Mouse (Mus musculus): ENCODE data around the gene Cdkl5.

The Cdkl5 gene

DNA sequence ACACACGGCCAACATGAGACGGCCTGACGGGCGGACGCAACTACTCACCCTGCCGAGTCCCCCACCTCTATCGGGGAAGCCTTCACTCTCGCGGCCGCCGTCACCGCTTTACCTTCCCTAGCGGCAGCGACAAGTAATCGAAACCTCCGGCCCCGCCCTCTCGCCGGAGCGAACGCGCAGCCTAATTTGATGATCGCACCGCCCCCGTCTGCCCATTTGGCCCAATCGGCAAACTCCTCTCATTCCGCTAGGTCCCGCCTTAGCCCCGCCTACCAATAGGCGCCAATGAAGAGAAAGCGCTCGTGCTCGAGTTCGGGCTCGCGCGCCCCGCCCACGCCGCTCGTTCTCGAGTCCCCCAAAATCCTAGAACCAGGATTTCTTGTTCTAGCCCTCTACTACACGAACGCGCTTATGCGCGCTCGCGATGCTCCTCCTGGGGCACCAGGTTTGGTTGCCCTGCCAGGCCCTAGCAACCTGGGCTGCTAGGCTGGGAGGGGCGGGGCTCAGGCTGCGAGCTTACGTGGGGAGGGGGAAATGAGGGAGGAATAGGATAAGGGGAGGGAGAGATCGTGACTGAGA, at the start of gene Cdkl5:
Cdkl5 (minus strand) TSS at position 162 of the 579 bp plus-strand sequence.
- DNase-seq: peak; percentile 97

DNA sequence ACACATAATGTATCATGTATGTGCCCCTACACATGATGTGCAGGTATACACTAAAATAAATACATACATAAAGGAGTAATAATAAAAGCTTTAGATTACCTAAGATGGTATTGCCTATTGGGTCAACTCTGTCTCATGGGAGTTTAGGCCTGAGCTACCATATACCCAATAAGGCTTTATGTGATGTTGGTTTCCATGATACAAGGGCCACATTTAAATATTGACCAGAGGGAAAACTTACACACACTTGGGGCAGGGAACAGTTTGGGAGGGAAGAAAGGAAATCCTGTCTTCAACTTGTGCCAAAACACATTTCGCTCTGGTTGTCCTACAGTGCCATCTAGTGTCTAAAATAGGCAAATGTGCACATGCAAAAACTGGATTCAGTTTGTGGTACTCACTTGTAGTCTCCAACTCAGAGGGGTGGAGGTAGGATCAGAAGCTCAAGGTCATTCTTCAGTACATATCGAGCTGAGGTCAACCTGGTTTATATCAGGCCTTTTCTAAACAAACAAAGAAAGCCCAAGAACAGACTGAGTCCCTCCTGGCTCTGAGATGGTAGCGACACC, 38.8 kb upstream of the Cdkl5 start:
- DNase-seq: peak; percentile 72

DNA sequence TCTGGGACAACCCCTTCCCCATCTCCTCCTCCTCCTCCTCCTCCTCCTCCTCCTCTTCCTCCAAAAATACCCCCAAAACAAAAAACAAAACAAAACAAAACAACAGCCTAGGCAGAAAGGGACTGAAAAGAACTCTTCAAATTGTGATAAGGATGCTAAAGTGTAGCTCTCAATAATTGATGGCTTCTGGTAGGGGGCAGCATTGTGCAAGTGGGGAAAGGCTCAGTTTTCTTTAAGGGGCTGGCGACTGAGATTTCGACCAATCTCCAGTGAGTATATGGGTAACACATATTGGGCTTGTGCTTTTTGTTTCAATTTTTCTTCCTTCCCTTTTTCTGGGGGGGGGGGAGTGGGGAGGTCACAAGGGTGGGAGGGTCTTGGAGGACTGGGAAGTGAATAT, 37.9 kb upstream of the Cdkl5 start:
- DNase-seq: peak; percentile 28

DNA sequence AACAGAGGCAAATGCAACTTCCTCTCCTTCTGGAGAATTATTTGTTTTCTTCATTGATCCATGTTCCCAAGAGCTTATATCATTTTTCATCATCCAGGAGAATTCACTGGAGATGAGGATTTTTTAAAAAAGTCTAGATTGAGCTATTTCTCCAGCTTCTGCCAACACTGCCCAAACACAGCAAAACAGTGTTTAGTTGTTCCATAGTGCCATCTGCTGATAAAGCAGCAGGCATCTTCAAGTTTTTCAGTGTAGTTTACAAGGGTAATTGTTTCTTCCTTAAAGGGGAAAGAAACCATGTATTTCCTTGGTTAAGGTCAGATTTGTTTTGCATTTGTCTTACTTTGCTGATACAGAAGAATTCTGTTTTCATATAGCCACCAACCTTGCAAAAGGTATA, 35.7 kb upstream of the Cdkl5 start:
- DNase-seq: no peak

DNA sequence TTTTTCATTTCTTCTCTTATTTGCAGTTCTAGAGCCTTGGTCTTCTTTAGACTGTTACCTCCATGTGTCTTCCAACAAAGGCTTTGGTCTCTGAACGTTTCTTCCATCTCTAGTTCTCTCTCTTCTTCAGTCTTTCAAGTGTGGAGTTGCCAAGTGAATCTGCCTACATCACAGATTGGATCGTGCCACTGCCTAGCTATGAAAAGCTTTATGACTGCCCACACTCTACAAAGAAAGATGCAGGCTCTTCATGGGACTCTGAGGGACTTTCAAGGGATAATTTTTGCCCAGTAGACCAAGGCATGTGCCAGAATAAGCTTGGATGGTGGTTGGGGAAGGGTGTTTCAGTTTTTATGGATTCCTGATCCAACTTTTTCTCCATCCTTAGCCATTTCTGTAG, 30.0 kb upstream of the Cdkl5 start:
- no peak for DNase-seq

DNA sequence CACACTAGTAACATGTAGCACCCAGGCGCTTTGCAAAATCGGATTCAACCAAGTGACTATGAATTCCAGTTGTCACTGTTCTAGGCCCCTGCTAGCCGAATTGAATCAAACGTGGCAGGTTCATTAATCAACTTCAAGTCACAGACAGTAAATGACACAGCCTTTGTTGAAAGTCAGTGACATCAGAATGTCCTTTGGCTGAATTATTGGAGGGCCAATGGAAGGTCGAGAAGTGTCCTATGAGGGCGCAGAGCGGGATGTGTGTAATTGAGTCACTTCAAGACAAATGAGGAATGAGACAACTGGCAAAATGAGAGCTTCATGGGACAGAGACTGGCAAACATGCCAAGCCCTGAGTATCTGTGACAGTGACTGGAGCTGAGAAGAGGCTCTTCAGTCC, 27.0 kb upstream of the Cdkl5 start:
- peak; percentile 7 for DNase-seq

DNA sequence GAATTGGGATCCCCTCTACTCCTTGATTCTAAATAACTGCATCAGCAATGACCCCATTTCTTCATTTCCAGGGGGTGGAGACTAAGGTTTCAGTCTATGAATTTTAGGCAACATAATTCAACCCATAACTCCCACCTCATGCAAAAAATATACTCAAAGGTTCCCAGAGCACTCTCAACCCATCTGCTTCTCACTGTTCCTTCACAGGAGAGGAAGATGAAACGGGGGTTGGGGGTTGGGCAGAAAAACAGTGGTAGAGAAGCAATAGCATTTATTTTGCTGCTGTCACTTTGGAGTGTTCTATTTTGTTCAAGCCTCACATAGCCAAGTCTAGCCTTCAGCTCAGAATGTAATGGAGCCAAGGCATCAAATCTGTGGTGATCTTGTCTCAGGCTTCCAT, 23.7 kb upstream of the Cdkl5 start:
- DNase-seq: no peak

DNA sequence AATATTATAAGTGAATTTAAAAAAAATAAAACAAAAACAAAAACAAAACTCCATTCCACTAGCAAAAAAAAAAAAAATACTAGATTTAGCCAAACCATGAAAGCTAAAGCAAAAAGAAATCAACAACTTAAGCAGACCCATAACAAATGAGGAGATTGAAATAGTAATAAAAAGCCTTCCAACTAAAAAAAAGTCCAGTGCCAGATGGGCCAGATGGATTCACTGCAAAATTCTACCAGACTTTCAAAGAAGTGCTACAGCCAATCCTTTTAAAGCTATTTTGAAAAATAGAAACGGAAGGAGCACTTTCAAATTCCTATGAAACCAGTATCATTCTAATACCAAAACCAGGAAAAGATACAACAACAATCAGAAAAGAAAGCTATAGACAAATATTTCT, 11.8 kb upstream of the Cdkl5 start:
- no peak for DNase-seq

DNA sequence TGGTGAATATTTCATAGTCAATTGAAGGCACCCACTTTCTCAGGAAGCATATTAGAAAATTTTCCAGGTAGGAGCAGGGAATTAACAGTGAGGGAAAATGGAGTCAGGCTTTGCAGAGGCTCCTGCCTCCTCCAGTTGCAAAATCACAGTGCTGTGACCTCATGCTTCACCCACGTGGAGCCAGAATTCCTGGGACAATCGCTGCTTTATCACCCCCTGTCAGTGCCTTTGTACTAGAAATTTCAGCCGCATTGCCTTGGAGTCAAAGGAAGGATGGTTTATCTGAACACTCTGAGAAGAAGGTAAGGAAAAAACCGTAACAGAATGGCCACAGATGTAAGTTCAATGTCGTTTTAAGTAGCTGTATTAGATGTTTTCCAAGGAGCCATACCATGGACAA, 1.5 kb upstream of the Cdkl5 start:
- peak; percentile 20 for DNase-seq

DNA sequence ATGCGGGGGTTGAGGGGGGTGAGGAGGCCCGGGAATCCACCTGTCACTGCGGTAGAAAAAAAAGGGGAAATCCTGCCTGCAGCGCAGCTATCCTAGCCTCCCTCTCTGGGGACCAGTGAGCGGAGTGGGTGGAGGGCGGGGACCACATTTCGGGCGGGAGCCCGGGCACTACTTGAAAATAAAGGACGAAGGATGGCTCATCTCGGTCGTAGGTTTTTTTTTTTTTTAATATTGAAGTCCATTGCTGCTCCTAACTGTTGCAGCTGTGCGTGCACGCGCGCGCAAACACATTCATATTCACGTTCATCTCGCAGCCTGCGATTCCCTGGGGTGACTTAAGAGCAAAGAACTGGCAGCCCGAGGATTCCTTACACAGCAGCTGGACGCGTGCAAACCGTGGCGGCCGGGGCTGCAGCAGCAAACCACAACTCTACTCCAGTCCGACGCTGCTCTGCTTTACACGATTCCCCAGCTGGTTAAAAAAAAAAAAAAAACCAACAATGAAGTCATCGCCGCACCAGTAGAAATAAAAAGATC, 695 bp upstream of the Cdkl5 start:
- DNase-seq: peak; percentile 76

DNA sequence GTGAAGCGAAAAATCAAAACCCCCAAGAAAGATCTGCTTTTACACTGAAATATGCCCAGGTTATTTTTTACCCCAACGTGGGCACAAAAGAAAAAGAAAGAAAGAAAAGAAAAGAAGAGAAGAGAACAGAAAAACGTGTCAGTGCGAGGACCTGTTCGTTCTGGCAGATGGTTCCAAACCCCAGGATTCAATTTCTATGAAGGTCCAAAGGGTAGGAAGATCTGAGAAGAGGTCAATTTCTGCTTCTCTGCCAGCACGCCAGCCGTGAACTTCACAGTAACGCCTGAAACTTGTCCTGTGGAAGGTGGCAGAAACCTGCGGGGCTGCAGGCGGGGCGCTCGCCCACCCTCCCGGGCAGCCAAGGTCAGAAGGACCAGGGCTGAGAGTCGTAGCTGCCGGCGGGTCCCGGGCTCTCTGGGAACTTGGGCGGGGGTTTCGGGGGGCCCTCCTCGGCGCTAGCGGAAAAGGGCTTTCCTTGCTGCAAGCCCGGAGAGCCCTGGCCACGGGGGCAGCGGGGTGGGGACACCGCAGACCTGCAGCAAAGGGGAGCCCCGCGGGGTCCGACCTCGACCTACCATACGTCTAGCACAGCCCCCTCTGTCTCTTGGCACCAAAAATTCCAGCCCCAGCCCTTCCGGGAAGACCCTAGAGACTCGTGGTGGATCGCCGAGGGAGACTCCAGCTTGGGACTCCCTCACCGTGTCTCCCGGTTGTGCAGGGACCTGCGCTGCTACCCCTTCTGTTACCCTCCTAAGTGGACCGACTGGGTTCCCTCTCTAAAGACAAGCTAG, 560 bp downstream of the Cdkl5 start:
- no peak for DNase-seq

DNA sequence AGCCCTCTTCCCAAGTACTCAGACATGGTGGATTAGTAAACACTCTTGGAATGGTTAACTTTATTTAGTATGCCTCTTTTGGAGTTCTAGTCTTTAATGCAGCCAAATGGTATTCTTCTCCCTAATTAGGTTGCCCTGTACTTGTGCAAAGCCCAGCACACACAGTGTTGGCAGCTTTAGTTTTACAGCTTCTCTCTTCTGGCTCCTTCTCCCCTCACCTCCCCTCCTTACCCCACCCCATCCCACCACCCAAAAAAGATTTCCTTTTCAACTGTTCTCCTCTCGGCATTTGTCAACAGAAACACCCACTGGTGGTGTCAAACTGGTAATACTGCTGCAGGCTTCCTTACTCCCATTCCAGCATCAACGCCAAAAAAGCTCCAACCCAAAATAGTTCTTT, 1.8 kb downstream of the Cdkl5 start:
- DNase-seq: no peak

DNA sequence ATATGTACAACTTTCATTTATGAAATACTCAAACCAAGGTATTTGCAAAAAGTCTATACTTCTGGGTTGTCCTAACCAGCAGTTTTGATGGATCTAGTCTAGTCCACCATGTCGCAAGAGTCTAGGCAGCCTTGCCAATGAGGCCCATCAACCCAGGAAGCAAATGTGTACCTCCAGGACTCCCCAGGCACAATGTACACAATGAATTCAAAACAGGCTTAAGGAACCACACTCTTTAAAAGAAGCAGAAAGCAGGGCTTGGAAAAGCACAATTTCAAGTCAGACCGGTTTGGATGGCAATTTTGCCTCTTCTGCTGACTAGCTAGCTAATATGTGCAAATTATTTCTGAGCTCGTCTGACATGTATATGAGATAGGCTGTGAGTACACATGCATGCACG, 4.2 kb downstream of the Cdkl5 start:
- no peak for DNase-seq

DNA sequence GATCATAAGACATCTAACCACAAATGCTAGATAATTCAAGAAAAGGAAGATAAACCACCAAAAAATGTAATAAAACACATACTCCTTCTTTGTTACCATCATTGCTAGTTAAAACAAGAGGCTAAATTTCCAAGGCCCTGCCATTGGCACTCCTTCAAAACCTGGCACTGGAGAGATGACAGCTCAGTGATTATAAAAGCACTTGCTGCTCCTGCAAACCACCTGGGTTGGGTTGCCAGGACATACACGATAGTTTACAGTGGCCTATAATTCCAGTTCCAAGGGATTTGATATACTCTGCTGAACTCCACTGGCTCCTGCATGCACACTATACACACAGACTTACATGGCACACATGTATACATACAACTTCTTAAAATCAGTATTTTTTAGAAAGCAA, 16.6 kb downstream of the Cdkl5 start:
- DNase-seq: no peak

DNA sequence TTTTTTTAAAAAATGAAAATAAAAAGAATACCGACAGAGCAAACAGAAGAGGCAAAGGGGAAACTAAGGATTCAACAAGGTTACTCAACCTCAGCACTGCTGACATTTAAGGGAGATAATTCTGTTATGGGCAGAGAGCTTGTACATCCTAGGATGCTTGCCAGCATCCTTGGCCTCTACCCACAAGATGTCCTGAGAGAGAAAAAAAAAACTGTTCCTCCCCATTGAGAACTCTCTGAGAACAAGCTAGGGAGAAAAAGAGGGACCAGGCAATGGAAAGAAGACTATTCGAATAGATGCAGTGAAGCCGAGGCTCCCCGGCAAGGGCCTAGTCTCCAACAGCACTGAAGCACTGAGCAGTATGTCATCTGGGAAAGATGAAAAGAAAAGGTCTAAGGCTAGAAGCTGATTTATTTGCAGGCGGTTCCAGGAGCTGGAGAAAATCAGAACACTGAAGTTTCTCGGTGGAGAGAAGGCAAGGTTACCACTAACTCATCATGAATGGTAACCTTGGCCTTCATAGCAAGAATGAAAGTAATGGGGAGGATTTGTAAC, 22.4 kb downstream of the Cdkl5 start:
- no peak for DNase-seq

DNA sequence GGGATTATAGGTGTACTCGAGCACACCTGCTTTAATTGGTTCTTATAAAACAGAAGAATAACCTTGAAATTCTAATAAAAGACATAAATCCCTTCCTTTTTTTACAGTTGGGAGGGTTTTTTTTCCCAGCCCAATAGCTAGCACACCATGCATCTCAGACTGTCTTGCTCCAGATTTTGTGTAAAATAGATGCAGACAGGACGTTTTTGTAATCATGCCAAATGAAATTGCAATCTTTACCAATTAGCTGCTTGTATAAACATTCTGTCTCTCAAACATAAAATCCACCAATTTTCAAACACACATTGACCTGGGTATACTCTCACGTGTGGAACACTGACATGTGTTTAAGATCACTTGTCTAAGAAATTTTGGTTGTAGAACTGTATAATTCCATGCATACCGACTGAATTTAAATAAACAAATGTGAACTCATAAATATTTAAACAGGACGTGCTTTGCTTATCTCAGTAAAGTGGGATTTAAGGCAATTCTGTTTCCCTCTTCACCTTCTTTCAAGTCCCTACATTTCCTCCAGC, 35.8 kb downstream of the Cdkl5 start:
- DNase-seq: no peak

DNA sequence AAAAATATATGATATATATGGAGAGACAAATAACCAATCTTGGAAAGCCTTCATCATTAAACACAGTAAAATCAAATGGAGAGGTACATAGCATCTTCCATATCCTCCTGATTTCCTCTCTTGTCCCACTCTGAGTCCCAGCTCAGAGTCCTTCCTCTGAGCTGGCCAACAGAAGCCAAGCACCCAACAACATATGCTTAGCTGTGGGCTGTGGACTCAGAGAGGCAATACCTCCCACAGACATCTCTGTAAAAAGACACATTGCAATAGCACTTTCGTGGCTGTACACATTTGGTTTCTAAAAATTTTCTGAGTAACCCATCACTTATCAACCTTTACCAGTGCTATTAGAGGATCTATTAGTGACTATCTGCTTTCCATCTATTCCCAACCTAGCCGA, 44.9 kb downstream of the Cdkl5 start:
- no peak for DNase-seq

DNA sequence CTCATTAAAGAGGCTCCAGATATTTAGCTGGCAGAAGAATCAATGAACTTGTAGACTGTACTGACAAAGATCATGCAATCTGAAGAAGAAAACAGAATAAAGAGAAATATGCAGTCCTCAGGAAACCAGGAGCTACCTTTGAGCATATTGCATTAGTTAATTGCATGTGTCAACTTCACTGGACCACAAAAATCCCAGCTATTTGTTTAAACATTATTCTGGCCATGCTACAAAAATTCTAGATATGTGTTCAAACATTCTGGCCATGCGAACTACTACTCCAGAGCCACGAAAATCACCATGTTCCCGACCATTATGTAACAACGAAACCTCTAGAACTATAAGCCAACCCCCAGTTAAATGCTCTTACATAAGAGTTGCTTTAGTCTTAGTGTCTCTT, 49.8 kb downstream of the Cdkl5 start:
- no peak for DNase-seq

DNA sequence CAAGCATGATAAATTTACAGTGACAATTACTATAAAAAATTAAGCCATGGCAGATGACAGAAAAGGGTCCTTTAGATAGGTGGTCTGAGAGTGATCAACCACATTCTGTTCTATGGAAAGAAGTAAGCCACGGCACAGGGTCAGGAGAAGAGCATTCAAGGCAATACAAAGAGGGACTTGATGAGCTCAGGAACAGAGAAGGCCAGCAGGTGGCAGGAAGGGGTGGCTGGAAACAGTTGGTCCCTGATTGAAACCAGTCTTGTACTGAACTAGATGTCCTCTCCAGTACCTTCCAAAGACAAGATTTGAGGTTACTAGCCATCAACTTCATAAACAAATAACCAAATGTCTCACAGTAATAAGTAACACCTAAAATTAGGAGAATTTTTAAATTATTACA, 59.0 kb downstream of the Cdkl5 start:
- peak; percentile 9 for DNase-seq

DNA sequence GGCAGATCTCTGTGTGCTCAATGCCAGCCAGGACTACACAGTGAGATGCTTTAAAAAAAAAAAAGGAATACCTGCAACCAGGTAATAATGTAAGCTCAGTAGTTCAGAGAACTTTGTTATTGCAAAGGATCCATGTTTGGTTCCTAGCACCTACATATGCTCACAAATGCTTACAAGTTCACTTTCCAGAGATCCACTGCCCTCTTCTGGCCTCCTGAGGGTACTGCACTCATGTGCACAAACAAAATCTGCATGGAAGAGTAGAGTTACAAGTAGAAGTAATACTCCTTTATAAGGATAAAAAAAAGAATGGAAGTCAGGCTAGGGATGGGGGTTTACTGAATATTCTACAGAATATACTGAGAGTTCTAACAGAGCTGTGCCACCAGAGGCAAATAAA, 63.8 kb downstream of the Cdkl5 start:
- DNase-seq: peak; percentile 0

DNA sequence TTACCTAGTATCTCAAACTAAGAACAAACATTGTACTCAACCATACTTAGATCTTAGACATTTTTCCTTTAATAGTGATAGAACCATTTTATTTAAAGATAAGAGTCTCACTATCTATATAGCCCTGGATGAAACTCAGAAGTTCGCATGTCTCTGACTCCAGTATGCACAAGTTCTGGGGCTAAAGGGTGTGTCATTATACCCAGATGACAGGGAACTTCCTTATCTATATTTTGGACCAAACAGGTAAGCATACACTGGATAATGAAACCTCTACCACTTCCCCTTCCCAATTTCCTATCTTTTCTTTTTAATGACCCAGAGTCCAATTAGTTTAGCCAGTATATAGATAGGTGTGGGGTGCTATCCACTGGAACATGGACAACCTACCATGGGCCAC, 65.6 kb downstream of the Cdkl5 start:
- no peak for DNase-seq

DNA sequence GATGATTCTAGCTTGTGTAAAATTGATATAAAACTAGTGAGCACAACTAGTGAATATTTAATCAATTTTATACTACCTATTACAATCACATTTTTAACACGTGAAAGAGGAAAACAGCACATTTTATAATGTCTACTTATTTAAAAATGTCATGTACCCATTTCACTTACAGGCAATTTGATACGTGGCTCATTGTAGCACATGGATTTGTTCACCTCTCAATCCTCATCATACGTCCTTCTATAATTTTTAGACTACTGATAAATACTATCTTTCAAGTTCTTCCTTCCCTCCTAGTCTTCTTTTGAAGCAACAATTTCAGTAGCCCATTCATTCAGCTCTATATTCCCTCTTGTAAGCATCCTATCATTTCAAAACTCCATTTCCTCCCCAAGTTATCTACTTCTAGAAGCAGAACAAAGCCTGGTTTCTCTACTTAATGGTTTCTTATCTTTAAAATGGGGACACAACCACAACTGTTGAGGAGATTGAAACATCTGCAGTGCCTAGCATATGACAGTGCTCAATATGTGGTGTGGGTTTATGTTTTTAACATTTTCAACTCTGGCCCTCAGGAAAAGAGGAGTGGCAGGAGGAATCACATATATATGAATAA, 75.4 kb downstream of the Cdkl5 start:
- no peak for DNase-seq

DNA sequence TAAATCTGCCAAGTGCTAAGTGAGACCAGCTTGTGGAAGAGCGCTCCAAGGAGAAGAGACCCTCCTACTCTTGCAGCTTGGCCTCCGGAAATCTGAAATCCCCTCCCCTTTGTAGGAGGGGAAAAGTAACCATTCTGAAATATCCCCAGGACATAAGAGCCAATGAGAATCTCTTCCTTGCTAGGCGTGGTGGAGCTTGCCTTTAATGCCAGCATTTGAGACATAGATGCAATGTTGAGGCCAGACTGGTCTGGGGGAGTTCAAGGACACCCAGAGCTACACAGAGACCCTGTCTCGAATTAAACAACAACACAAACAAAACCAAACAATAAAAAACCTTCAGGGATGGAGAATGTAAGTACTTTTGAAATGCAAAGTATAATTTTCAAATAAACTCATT, 87.6 kb downstream of the Cdkl5 start, which contains the start of gene Gja6:
Gja6 (minus strand) TSS at position 101 of the 400 bp plus-strand sequence.
- no peak for DNase-seq

Measured in retina, postnatal 1 day (tissue).